Mouse (Mus musculus): ENCODE data around the gene Syt16.

GRCm38 (mm10) chr12:74219909-74220308, 222.4 kb downstream of the Syt16 start:
- TF ChIP-seq POLR2A (IDR thresholded peaks at IDR 0.05; ENCODE audit: low read depth, low read length) (no peak), CTCF (conservative IDR thresholded peaks at IDR 0.05; ENCODE audit: insufficient read depth, insufficient read length, low read depth, low read length) (no peak)

All from kidney, adult 2 months (tissue).